Mouse (Mus musculus) T-cell, adult 2 months (primary cell): ENCODE results near the gene Tmpo.

Experiments
- DNase-seq: peaks from one replicate; pipeline ENCODE4 v3.0.0; 2022; ENCODE audit warnings: low spot score

Tmpo gene

DNA sequence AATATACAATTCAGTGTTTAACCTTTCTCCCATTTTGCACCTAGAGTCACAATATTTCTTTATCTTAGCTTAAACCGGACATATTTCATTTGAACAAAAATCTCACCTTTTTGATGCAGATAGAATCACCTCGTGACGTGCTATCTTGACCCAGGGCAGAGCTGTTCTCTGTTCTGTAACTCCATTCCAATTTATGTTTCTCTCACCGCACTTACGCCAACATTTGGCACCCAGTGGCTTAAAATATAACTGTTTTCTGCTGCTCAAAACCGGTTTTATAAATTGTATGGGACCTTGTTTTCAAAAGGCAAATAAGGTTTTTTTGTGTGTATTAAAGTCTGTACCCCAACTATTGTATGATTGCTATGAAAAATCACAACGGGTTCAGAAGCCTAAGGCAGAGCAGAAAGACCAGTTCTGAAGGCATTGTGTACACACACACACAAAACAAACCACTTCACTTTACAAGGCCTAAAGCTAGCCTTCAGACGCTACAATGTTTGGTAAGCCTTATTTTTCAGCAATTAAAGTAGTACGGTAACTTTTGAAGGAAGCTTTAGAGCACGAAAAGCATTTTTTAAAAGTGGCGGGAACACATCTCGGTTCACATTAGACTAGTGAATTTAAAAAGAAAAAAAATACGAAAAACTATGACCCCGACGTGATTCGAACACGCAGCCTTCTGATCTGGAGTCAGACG is at the start of gene Tmpo:
Gene Tmpo (minus strand): TSS at position 555 of the 700 bp plus-strand sequence.
- no peak for DNase-seq

GRCm38 (mm10) chr10:91230400-91230799 is 49.3 kb upstream of the Tmpo start:
- DNase-seq = no peak

DNA sequence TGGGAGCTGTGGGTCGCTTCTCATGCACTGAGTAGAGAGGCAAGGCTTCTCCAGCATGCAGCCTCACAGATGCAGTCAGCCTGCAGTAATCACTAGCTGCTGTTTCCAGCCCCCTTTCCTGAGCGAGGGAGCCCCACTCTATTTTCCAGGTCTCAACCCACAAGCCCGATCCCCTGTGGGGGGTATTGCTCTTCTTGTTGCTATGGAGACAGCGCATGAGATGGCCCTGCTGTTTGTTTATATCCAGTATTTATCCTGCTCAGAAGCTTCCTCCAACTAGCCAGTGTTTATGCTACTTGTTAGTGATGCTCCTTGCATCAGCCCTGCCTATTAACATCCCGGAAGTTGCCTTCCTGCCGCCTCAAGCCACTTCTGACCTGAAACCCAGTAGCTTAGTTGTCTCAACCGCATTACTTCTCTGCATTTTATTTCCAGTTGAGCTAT is 48.4 kb upstream of the Tmpo start:
- no peak for DNase-seq

- DNase-seq = no peak
These were observed 47.9 kb upstream of the Tmpo start for GRCm38 (mm10) chr10:91228924-91229517.

DNA sequence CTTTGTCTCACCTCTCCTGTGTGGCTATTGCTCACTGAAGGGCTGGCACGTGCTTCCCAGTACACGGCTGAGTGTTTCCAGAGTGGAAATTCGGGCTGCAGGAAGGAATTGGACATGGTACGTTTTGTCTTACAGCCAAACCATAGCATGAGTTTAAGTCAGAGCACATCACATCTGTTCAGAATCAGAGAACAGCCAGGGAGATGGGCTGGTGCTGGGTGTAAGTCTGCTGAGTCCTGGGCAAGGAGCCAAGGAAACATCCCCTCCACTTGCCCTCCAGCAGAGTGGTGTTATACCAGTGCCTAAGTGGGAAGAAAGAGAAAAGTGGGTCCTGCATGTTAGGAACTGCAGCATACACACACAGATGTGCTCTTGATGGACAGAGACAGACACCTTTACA is 45.9 kb upstream of the Tmpo start:
- DNase-seq = no peak

GRCm38 (mm10) chr10:91222398-91223236 is 41.5 kb upstream of the Tmpo start:
- no peak for DNase-seq

DNA sequence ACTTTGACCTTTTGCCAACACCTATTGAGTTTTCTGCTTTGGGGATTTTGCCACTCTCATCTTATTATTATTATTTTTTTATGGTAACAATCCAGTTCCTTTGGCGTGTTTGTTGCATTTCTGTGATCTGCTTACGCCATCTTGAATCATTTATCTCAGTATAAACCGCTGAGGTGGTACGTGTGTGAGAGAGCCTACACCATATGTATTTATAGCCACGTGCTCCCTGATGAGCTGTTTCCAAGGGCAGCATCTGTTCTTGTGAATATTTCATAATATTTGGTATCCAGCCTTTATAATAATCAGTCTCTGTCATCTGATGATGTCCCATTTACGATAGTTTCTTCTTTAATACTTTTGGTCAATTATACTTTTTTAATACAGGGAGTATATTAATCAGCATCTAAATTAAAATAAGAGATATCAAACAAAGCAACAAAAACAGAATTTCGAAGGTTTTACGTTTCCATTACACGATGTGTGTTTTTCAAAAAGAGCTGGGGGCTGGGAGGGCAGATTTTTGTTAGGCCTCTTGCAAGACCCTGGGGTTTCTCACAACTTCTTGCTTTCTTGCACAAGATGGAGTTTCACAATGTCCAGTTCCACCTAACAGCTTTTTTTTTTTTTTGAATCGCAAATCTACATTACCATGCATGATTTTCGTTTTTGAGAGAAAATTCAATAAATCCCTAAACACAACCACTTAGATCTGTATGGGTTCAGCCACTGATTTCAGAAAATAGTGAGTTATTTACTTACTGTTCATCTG is 28.0 kb upstream of the Tmpo start:
- no peak for DNase-seq

GRCm38 (mm10) chr10:91208461-91208860 is 27.3 kb upstream of the Tmpo start:
- DNase-seq = no peak

DNA sequence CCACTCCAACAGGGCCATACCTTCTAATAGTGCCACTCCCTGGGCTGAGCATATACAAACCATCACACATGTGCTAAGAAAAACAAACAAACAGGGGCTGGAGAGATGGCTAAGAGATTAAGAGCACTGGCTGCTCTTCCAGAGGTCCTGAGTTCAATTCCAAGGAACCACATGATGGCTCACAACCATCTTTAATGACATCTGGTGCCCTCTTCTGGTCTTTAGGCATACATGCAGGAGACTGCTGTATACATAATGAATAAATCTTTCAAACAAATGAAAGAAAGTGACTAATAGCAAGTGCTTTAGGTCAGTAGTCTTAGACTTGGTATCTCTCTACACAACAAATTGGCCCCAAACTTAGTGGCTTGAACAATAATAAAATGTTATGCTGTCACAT is 26.2 kb upstream of the Tmpo start:
- no peak for DNase-seq

- no peak for DNase-seq
These were observed 24.5 kb upstream of the Tmpo start for GRCm38 (mm10) chr10:91205632-91206031.

- DNase-seq = no peak
These were observed 19.5 kb upstream of the Tmpo start for GRCm38 (mm10) chr10:91200581-91200980.

GRCm38 (mm10) chr10:91199238-91199780 is 18.2 kb upstream of the Tmpo start:
- DNase-seq = no peak

DNA sequence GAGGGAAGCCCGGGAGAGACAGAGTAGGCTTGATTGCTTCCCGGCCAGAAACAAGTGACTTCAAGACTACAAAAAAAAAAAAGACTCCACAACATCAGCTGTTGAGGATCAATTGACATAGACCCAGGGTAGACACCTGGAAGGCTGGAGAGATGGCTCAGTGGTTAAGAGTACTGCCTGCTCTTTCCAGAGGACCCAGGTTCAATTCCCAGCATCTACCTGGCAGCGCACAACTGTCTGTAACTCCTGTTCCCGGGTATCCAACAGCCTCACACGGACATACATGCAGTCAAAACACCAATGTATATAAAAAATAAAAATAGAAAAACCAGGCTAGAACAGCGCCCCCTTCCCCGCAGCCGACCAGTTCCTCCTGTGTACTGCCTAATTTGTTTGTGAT is 16.6 kb upstream of the Tmpo start:
- DNase-seq = no peak

DNA sequence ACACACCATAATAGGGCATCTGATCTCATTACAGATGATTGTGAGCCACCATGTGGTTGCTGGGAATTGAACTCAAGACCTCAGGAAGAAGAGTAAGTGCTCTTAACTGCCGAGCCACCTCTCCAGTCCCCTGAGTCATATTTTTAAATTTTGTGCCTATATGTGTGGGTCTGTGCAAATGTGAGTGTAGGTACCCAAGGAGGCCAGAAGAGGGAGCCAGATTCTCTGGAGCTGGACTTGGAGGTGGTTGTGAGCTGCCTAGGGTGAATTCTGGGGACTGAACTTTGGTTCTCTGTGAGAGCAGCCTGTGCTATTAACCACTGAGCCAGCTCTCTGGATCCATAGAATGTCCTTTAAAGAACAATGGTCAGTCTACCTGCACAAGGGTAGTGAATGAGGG is 15.7 kb upstream of the Tmpo start:
- DNase-seq = no peak

DNA sequence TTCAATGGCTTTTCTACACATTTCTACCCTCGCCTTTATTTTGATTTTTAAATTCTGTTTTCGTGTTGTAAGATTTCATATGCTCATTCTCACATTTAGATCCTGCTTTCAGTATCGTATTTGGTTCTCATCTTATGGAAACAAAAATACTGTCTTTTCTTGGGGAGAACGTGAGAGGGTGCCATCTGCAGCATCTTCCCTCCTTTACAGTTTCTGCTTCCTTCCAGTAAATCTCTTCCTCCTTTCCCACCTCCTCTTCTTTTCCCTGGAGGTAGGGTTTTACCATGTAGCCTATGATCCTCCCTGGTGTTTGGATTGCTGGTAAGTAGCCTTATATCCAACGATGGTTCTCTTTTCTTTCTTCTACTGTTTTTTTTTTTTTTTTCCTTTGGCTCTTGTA is 14.6 kb upstream of the Tmpo start:
- no peak for DNase-seq

DNA sequence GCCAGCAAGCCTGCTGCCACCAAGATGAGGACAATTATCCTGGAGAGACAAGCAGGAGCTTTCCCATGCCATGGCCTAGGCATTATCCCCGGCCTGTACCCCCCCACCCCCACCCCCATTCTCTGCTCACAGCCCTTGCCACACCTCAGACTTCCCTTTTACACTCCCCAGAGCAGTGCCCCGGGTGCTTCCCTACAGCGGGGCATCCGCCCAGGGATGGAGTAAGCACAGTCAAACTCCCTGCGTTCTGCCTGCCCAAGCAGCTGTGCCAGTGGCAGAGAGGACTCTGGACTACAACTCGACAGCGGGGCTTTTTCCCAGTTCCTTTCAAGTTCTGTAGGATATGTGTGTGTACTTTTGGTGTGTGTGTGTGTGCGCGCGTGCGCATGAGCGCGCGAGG is 14.0 kb upstream of the Tmpo start:
- no peak for DNase-seq

DNA sequence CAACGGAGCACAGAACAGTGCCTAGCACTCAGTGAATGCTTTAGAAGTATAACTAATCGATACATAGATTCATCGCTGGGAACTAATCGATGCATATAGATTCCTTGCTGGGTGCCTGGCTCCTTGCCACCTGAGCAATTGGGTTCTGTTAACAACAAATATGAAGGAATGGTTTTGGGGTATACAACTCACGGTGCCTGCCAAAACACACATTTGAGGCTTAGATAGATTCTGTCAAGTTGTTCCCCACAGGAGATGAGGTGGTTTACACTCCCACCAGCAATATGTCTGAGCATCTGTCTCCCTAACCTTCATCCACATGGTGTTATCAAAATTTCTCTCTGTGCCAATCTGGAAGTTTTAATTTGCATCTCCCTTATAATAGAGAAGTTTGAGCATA is 10.7 kb upstream of the Tmpo start:
- DNase-seq = no peak

DNA sequence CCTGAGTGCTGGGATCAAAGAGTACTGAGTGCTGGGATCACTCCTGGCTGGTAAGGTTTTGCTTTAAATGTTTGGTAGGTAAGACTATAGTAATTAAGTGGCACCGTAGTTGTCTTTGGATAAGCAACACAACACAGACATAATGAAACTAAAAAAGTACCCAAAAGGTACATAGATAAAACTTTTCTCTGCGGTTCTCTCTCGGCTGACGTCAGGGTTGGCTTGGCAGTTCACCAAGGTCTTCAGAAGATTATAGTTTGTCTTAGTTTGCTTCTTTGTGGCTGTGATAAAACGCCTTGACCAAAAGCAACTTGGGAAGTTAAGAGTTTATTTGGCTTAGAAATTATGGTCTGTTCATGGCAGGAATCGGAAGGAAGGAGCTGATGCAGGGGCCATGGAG is 8.4 kb upstream of the Tmpo start:
- no peak for DNase-seq

DNA sequence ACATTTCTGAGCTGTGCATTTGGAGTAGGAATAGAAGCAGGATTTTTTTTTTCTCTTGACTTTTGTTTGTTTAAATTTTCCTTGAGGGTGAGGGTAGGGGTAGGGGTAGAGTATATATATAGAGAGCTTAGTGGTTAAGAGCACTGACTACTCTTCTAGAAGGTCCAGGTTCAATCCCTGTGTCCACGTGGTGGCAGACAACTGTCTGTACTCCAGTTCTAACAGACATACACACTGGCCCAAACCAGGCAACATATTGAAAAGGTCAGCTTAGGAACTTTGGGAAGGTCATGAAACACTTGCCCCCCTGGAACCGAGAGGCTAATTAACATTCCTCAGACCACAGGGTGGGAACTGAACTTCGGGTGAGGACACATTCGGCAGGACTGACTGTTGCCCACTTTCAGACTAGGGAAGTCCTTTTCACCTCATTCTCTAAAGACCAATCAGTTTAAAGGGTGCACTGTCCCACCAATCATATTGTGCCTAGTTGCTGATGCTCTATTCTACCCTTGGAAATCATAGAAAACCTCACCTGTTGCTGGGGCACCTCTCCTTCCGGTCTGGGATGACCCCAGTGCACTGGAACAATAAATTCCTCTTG is 7.7 kb upstream of the Tmpo start:
- DNase-seq = no peak

- peak; percentile 64 for DNase-seq
These were observed 6.8 kb upstream of the Tmpo start for GRCm38 (mm10) chr10:91187872-91188271.

DNA sequence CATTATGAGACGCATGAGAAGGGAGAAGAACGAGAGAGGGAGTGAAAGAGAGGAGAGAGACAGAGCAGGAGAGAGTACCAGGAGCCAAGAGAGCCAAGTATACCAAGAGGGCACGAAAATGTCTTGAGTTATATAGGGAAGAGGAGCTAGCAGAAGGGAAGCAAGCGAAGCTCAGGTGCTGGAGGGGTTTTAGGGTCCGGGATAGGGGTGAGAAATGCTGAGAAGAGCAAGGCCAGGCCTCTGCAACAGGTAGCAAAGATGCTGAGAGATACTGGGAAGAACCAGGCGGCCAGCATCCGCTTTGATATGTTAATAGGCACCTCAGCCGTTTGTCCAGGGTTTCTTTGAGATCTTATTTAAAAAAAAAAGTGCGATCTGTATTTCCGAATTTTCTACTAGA is 6.2 kb upstream of the Tmpo start:
- no peak for DNase-seq

DNA sequence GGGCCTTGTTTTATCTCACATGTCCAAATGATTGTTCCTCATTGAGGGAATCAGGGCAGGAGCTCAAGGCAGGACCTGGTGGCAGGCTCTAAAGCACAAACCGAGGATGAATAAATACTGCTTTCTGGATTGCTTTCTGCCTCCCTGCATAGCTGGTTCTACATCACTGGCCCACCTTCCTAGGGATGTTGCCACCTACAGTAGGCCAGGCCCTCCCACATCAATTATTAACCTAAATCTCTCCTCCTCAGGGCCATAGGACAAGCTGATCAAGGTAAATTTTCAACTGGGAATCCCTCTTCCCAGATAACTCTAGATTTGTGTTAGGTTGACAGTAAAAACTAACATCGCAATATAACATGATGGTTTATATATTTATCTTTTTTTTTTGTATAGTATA is 4.6 kb upstream of the Tmpo start:
- DNase-seq = no peak
